Mouse (Mus musculus): ENCODE measurements around the gene Dio2. TPM values are rescaled to one million over a fixed set of nuclear protein-coding genes. Genes with fewer than 3 reads are reported as not detected.

Dio2 gene
- polyA plus RNA-seq (2017; shearing (Covaris generic)), result 0.15 TPM

DNA sequence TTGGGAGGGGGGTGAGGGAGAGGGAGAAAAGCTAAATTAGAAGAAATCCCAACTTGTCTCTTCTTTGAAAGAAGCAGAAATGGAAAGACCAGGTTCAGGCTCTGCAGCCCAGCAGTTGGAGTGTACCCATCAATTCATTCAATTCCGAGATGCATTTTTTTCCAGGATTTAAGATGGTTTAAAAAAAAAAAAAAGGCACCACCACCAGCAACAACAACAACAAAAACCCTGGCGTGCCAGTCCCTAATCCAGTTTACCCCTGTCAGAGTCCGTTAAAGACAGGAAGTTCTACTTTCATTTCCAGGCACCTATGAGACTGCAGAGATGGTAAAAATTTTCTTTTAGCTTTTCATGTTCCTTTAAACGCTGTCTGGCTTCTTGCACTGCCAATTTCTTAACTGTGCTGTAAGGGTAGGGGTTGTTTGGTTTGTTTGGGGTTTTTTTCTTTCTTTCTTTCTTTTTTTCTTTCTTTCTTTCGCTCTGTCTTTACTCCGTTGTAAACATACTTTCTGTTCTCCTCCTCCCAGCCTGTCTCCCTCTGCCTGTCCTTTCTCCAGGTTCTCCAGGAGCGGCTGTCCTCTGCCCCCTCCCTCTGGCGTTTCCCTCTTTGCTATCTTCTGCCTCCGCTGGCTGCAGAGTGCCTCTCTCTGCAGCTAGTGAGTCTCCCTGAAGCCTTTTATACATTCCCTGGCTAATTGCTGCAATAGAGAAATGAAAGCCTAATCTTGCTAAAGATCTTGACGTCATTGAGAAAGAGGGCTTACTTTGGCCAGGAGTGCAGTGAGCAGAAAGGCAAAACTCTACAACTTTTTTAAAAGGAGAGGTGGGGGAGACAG, at the start of gene Dio2:
TSS of gene Dio2 (minus strand) at position 51 of the 836 bp plus-strand sequence.

